Mouse (Mus musculus): ENCODE results near the gene Sipa1l1. TPM values are rescaled to one million over a fixed set of nuclear protein-coding genes. Genes with fewer than 3 reads are reported as not detected.

Gene Sipa1l1
- polyA plus RNA-seq, 2 experiments = 2.6 to 2.7 TPM

- Histone ChIP-seq H3K36me3 (replicated peaks; ENCODE audit: control insufficient read depth, insufficient read depth, low read depth) (no peaks in the 10 kb centered on the region), H3K4me1 (replicated peaks; ENCODE audit: control insufficient read depth in 2 of 2, insufficient read depth in 2 of 2, low read length in 1 of 2) (peaks cover 0 to 6% of the 10 kb centered on the region in 2 experiments; a peak in 2 of 4 replicates), H3K27me3 (ENCODE audit: control insufficient read depth, insufficient read depth, low read length) (no peaks in the 10 kb centered on the region), H3K4me3 (ENCODE audit: insufficient read depth in 1 of 2, low read depth in 2 of 2, low read length in 2 of 2) (no peak overlapping the region), H3K4me2 (ENCODE audit: low read depth) (no peak overlapping the region), H3K9me3 (ENCODE audit: control insufficient read depth, low read length) (no peaks in the 10 kb centered on the region), H3K9ac (replicated peaks) (no peak overlapping the region), H3K27ac (no peak overlapping the region)
- DNase-seq (ENCODE audit: low read depth in 3 of 3, low spot score in 3 of 3) = no peak
- WGBS (ENCODE audit: insufficient replicate concordance) = 54% methylated on average over 2 of the region's 2 CpGs
- TF ChIP-seq EP300 (IDR thresholded peaks at IDR 0.05; ENCODE audit: low read depth) = no peak
- no peak for TF ChIP-seq CTCF (IDR thresholded peaks at IDR 0.05; ENCODE audit: low read depth)
- no peak for ATAC-seq (ENCODE audit: insufficient read depth)
Measured at GRCm38 (mm10) chr12:82213056-82213455, 43.9 kb downstream of the Sipa1l1 start.

GRCm38 (mm10) chr12:82214916-82215315 is 45.8 kb downstream of the Sipa1l1 start:
- TF ChIP-seq CTCF (IDR thresholded peaks at IDR 0.05; ENCODE audit: low read depth) = no peak
- TF ChIP-seq EP300 (IDR thresholded peaks at IDR 0.05; ENCODE audit: low read depth) = no peak
- no peak overlapping the region for H3K27ac ChIP-seq
- DNase-seq (ENCODE audit: low read depth in 3 of 3, low spot score in 3 of 3) (no peak), ATAC-seq (ENCODE audit: insufficient read depth) (no peak)
- 16% methylated on average over 5 of the region's 5 CpGs for WGBS (ENCODE audit: insufficient replicate concordance)
- H3K9ac ChIP-seq (replicated peaks) = no peak overlapping the region
- peaks cover 0 to 8% of the 10 kb centered on the region in 2 experiments; a peak in 2 of 4 replicates for H3K4me1 ChIP-seq (replicated peaks; ENCODE audit: control insufficient read depth in 2 of 2, insufficient read depth in 2 of 2, low read length in 1 of 2)
- no peak overlapping the region for H3K4me3 ChIP-seq (ENCODE audit: insufficient read depth in 1 of 2, low read depth in 2 of 2, low read length in 2 of 2)
- H3K9me3 ChIP-seq (ENCODE audit: control insufficient read depth, low read length) = no peaks in the 10 kb centered on the region
- H3K36me3 ChIP-seq (replicated peaks; ENCODE audit: control insufficient read depth, insufficient read depth, low read depth) = no peaks in the 10 kb centered on the region
- no peaks in the 10 kb centered on the region for H3K27me3 ChIP-seq (ENCODE audit: control insufficient read depth, insufficient read depth, low read length)
- H3K4me2 ChIP-seq (ENCODE audit: low read depth) = no peak overlapping the region

DNA sequence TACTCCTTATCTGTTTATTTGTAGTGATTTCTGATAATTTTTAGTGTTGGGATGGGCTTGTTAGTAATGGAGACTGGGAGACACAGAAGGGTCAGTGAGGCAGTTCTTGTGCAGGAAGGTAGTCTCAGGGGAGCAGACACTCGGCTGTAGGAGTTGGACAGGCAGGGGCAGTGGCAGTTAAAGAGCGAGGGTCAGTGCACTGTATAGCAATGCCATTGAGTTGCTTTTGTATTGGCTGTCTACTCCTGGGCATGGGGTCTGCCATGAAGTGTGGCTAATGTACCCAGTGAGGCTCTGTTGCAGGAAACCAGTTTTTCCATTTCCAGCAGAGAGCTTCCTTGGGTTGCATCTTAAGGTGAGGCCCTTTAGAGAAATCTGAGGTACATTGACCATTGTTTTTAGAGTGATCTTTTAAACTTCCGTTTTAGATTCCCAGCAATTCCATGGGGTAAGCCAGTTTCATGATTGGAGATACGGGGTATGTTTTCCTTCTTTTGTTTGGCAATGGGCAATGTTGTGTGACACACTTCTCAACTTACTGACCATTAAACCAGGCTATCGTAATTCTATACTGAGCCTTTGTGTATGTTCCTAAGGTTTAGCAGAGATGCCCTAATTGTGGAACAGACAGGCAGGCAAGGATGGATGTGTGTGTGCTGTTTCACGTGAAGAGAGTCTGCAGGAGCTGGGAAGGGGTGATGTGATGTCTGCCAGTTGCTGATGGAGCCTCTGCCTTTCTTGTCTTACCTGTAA is 47.9 kb downstream of the Sipa1l1 start:
- DNase-seq (ENCODE audit: low read depth in 3 of 3, low spot score in 3 of 3) = no peak
- H3K4me1 ChIP-seq (replicated peaks; ENCODE audit: control insufficient read depth in 2 of 2, insufficient read depth in 2 of 2, low read length in 1 of 2) = peaks cover 0 to 8% of the 10 kb centered on the region in 2 experiments; a peak in 2 of 4 replicates
- H3K36me3 ChIP-seq (replicated peaks; ENCODE audit: control insufficient read depth, insufficient read depth, low read depth) = no peaks in the 10 kb centered on the region
- H3K9ac ChIP-seq (replicated peaks) = no peak overlapping the region
- H3K27ac ChIP-seq = no peak overlapping the region
- no peaks in the 10 kb centered on the region for H3K27me3 ChIP-seq (ENCODE audit: control insufficient read depth, insufficient read depth, low read length)
- TF ChIP-seq EP300 (IDR thresholded peaks at IDR 0.05; ENCODE audit: low read depth) (no peak), CTCF (IDR thresholded peaks at IDR 0.05; ENCODE audit: low read depth) (no peak)
- WGBS (ENCODE audit: insufficient replicate concordance) = 69% methylated on average over 6 of the region's 6 CpGs
- H3K9me3 ChIP-seq (ENCODE audit: control insufficient read depth, low read length) = no peaks in the 10 kb centered on the region
- no peak overlapping the region for H3K4me2 ChIP-seq (ENCODE audit: low read depth)
- H3K4me3 ChIP-seq (ENCODE audit: insufficient read depth in 1 of 2, low read depth in 2 of 2, low read length in 2 of 2) = no peak overlapping the region
- no peak for ATAC-seq (ENCODE audit: insufficient read depth)

DNA sequence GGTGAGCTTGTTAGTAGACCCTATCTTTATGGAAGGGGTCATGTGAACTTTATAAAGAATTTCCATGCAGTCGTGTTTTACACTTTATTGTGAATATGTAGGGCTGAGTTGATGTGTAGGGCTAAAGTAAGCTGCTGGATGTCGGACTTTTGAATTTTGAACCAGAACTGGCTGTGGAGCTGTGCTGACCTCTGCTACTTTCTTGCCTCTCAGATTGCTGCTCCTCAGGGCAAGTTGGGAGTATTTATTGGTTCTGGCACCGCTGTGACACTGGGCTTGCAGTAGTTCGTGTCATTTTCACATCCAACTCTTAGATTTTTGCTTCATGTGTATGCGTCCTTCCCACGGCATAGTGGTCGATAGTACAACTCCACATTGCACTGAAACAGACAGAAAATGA is 49.1 kb downstream of the Sipa1l1 start:
- H3K4me1 ChIP-seq (replicated peaks; ENCODE audit: control insufficient read depth in 2 of 2, insufficient read depth in 2 of 2, low read length in 1 of 2) = peaks cover 0 to 13% of the 10 kb centered on the region in 2 experiments; a peak in 3 of 4 replicates
- H3K9me3 ChIP-seq (ENCODE audit: control insufficient read depth, low read length) = no peaks in the 10 kb centered on the region
- DNase-seq (ENCODE audit: low read depth in 3 of 3, low spot score in 3 of 3) = no peak
- ATAC-seq (ENCODE audit: insufficient read depth) = no peak
- H3K9ac ChIP-seq (replicated peaks) = no peak overlapping the region
- no peak overlapping the region for H3K27ac ChIP-seq
- H3K36me3 ChIP-seq (replicated peaks; ENCODE audit: control insufficient read depth, insufficient read depth, low read depth) = no peaks in the 10 kb centered on the region
- TF ChIP-seq CTCF (IDR thresholded peaks at IDR 0.05; ENCODE audit: low read depth) (no peak), EP300 (IDR thresholded peaks at IDR 0.05; ENCODE audit: low read depth) (no peak)
- 72% methylated on average over 7 of the region's 7 CpGs for WGBS (ENCODE audit: insufficient replicate concordance)
- no peaks in the 10 kb centered on the region for H3K27me3 ChIP-seq (ENCODE audit: control insufficient read depth, insufficient read depth, low read length)
- no peak overlapping the region for H3K4me2 ChIP-seq (ENCODE audit: low read depth)
- H3K4me3 ChIP-seq (ENCODE audit: insufficient read depth in 1 of 2, low read depth in 2 of 2, low read length in 2 of 2) = no peak overlapping the region

GRCm38 (mm10) chr12:82220367-82221089 is 51.4 kb downstream of the Sipa1l1 start:
- Histone ChIP-seq H3K27ac (no peak overlapping the region), H3K9ac (replicated peaks) (no peak overlapping the region), H3K36me3 (replicated peaks; ENCODE audit: control insufficient read depth, insufficient read depth, low read depth) (no peaks in the 10 kb centered on the region), H3K4me3 (ENCODE audit: insufficient read depth in 1 of 2, low read depth in 2 of 2, low read length in 2 of 2) (no peak overlapping the region), H3K27me3 (ENCODE audit: control insufficient read depth, insufficient read depth, low read length) (no peaks in the 10 kb centered on the region), H3K4me1 (replicated peaks; ENCODE audit: control insufficient read depth in 2 of 2, insufficient read depth in 2 of 2, low read length in 1 of 2) (peaks cover 2 to 27% of the 10 kb centered on the region in 2 experiments; a peak in 3 of 4 replicates), H3K4me2 (ENCODE audit: low read depth) (no peak overlapping the region), H3K9me3 (ENCODE audit: control insufficient read depth, low read length) (no peaks in the 10 kb centered on the region)
- WGBS (ENCODE audit: insufficient replicate concordance) = 56% methylated on average over 5 of the region's 5 CpGs
- TF ChIP-seq EP300 (IDR thresholded peaks at IDR 0.05; ENCODE audit: low read depth) (no peak), CTCF (IDR thresholded peaks at IDR 0.05; ENCODE audit: low read depth) (no peak)
- DNase-seq (ENCODE audit: low read depth in 3 of 3, low spot score in 3 of 3) = no peak
- no peak for ATAC-seq (ENCODE audit: insufficient read depth)
